Mouse (Mus musculus) spleen, adult 2 months (tissue): Measurements from ENCODE around the gene Slc9a9.

Source experiments
- CTCF ChIP-seq: fragments of 200-500 bp; IDR thresholded peaks from 2 replicates; pipeline ENCODE4 v1.5.1; 2011; ENCODE audit warnings: mild to moderate bottlenecking, inconsistent platforms; ENCODE audit not compliant: insufficient read depth, insufficient read length, insufficient replicate concordance; ENCODE audit errors: extremely low read depth
- POLR2A ChIP-seq: fragments of 200-500 bp; IDR thresholded peaks from 2 replicates; pipeline ENCODE4 v1.6.1; 2011; ENCODE audit warnings: low read depth, low read length, inconsistent platforms

- TF ChIP-seq CTCF, result no peak
- TF ChIP-seq POLR2A, result no peak
Observed at GRCm38 (mm10) chr9:94670704-94671103, 995 bp downstream of the Slc9a9 start.
